Comparison of ENCODE assay signal across 21 mouse cellular contexts in the genomic region with DNA sequence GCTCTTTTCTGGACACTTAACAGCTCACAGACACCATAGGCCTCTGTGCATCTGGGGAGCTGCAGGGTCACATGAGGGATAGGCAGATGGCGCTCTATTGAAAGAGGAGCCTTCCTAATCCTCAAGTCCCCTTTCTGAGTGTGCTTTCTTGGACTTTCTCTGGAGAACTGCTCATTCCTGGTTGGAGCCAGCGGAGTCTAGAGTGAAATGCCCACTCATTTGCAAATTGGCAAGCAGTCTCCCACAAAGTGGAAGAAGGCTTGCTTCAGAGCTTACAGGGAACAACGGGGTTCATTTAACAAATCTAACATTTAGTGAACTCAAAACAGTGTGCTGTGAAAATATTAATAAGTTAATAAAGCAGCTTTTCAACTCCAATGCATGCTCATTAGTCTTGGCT. TPM values are rescaled to one million over a fixed set of nuclear protein-coding genes. Genes with fewer than 3 reads are reported as not detected.
DNase-seq lines count a peak whose midpoint lies in the region; TF ChIP-seq lines count a peak whose summit lies in the region.
"Had no signal": no experiment of that assay in that cellular context is flagged by ENCODE, and none has a peak within 500 bp of the region (broad histone marks: within the 10 kb centered on the region; RNA-seq: fewer than 3 reads in every experiment).

No protein-coding gene starts in this region.

- H3K4me3 ChIP-seq in layer of hippocampus, adult 2 months, result no peak overlapping the region
- H3K4me3 ChIP-seq: embryonic facial prominence, embryonic 15.5 days; erythroblast, embryonic 14.5 days; forebrain, embryonic 10.5 days; gastrocnemius, adult 2 months; heart, embryonic 12.5 days; hindbrain, embryonic 15.5 days had no signal

- H3K27ac ChIP-seq in layer of hippocampus, adult 2 months, result peak overlapping the region; percentile 83
- H3K27ac ChIP-seq: embryonic facial prominence, embryonic 15.5 days; forebrain, embryonic 10.5 days; gastrocnemius, adult 2 months; hindbrain, embryonic 15.5 days had no signal

- DNase-seq in cerebellum, adult 9-11 months, result peak; percentile 7
- DNase-seq in cerebellum, postnatal 36 days, result no peak
- peak in 1 of 2 experiments; percentile 35 for DNase-seq in layer of hippocampus, adult 2 months (ENCODE audit: low spot score in 2 of 2)
- DNase-seq in layer of hippocampus, adult 9-10 months (ENCODE audit: low spot score), result no peak
- DNase-seq in left cerebral cortex, postnatal 14 days (ENCODE audit: low spot score in 2 of 2), result peak; percentile 20 to 53
- no peak for DNase-seq in left cerebral cortex, adult 8-10 months (ENCODE audit: low spot score in 2 of 2)
- peak; percentile 40 for DNase-seq in brain, adult 2 months (ENCODE audit: low read depth, low spot score)
- no peak for DNase-seq in heart, postnatal 36 days
- DNase-seq: adrenal gland, postnatal 14 days; cerebellum, adult 8-10 months; embryo, embryonic 11 days; gastrocnemius, adult 2 months; gastrocnemius, postnatal 25 days had no signal

- TF ChIP-seq CTCF in layer of hippocampus, adult 2 months (conservative IDR thresholded peaks at IDR 0.05), result no peak; the same call in none of the 2 replicates

- intact Hi-C loops in left cerebral cortex, postnatal 14 days (cut with DNase I), result no loop called here
- intact Hi-C loops in heart, postnatal 36 days (cut with DNase I), result no loop called here

RNA-seq across cellular contexts. Expression of gene Tectb, which starts 3.4 kb away (rescaled TPM):
- total RNA-seq in layer of hippocampus, adult 2 months (2021), result under 1 TPM in 1 of 2 experiments, not detected in 1; 0.15 TPM
- under 1 TPM in 1 of 2 experiments, not detected in 1; 0.15 TPM for total RNA-seq in left cerebral cortex, postnatal 14 days (2021)
- under 1 TPM in 2 of 4 experiments, not detected in 2; 0.21 TPM for total RNA-seq in left cerebral cortex, adult 8-10 months (2022)
- under 1 TPM; 0.19 to 0.33 TPM for total RNA-seq in heart, postnatal 36 days (2021)
- total RNA-seq: CH12.LX; common myeloid progenitor, adult 5-6 weeks; gastrocnemius, adult 2 months; granulocyte monocyte progenitor cell, adult 5-6 weeks had no signal

RNA-seq across cellular contexts. Expression of gene Gpam, which starts 50.1 kb away (rescaled TPM):
- total RNA-seq in layer of hippocampus, adult 2 months (2021), result 10 to 100 TPM; 40.9 to 44.5 TPM
- 10 to 100 TPM; 65.0 to 66.0 TPM for total RNA-seq in left cerebral cortex, postnatal 14 days (2021)
- 10 to 100 TPM; 42.7 to 58.3 (median 51.8) TPM for total RNA-seq in left cerebral cortex, adult 8-10 months (2022)
- total RNA-seq in heart, postnatal 36 days (2021), result 100 to 1,000 TPM; 210 to 250 TPM

Comparison
In these comparisons a context has a peak if more than half of its experiments do, and no peak if none do; other contexts are left out.
1. DNase-seq: peak in cerebellum, adult 9-11 months (single experiment), left cerebral cortex, postnatal 14 days (2 of 2) and brain, adult 2 months (single experiment); none in cerebellum, postnatal 36 days (0 of 2), layer of hippocampus, adult 9-10 months (single experiment), left cerebral cortex, adult 8-10 months (0 of 2) and heart, postnatal 36 days (0 of 2).